8 mouse cellular contexts compared by ENCODE assay signal in genomic region chr11:24077795-24078705, GRCm38 (mm10). TPM values are rescaled to one million over a fixed set of nuclear protein-coding genes. Genes with fewer than 3 reads are reported as not detected.
DNase-seq lines count a peak whose midpoint lies in the region; ATAC-seq and TF ChIP-seq lines count a peak whose summit lies in the region.

Gene Bcl11a, plus strand, starts transcription at chr11:24078056.

- peaks cover 23% of the 10 kb centered on the region for H3K27me3 ChIP-seq in heart, embryonic 13.5 days (replicated peaks)
- peaks cover 25% of the 10 kb centered on the region for H3K27me3 ChIP-seq in lung, embryonic 15.5 days

- no peak for TF ChIP-seq POLR2A in olfactory bulb, adult 2 months (IDR thresholded peaks at IDR 0.05; ENCODE audit: insufficient read depth, low read depth, low read length)

- under 1% methylated on average over 44 of the region's 51 CpGs for WGBS in heart, embryonic 13.5 days
- WGBS in lung, embryonic 15.5 days: under 1% methylated on average over 39 of the region's 51 CpGs
- WGBS in olfactory bulb, adult 2 months: under 1% methylated on average over 40 of the region's 51 CpGs

- peaks cover 33% of the 10 kb centered on the region for H3K4me1 ChIP-seq in heart, embryonic 13.5 days
- H3K4me1 ChIP-seq in lung, embryonic 15.5 days: peaks cover 41% of the 10 kb centered on the region
- H3K4me1 ChIP-seq in olfactory bulb, adult 2 months (ENCODE audit: control insufficient read depth, insufficient read depth, low read length): peaks cover 2% of the 10 kb centered on the region; the same call in 1 of the 2 replicates

- no peaks in the 10 kb centered on the region for H3K9me3 ChIP-seq in heart, embryonic 13.5 days
- no peaks in the 10 kb centered on the region for H3K9me3 ChIP-seq in lung, embryonic 15.5 days

- H3K4me2 ChIP-seq in heart, embryonic 13.5 days: peak within 1 kb of the TSS; percentile 92
- H3K4me2 ChIP-seq in lung, embryonic 15.5 days: peak within 1 kb of the TSS; percentile 93

- H3K27ac ChIP-seq in heart, embryonic 13.5 days (replicated peaks): peak within 1 kb of the TSS; percentile 94
- H3K27ac ChIP-seq in lung, embryonic 15.5 days: peak within 1 kb of the TSS; percentile 94
- H3K27ac ChIP-seq in olfactory bulb, adult 2 months (ENCODE audit: insufficient read depth, low read depth, low read length): peak within 1 kb of the TSS; percentile 99

- TF ChIP-seq CTCF in olfactory bulb, adult 2 months (IDR thresholded peaks at IDR 0.05; ENCODE audit: insufficient read depth, low read depth, low read length): no peak

- H3K36me3 ChIP-seq in heart, embryonic 13.5 days: no peaks in the 10 kb centered on the region
- H3K36me3 ChIP-seq in lung, embryonic 15.5 days: no peaks in the 10 kb centered on the region

- peak within 1 kb of the TSS; percentile 68 for H3K4me3 ChIP-seq in heart, embryonic 13.5 days
- H3K4me3 ChIP-seq in lung, embryonic 15.5 days: peak within 1 kb of the TSS; percentile 71
- peak within 1 kb of the TSS; percentile 78 for H3K4me3 ChIP-seq in olfactory bulb, adult 2 months (ENCODE audit: insufficient read depth, low read depth, low read length)

- peak; percentile 60; the same call in 1 of the 2 replicates for ATAC-seq in heart, embryonic 13.5 days (ENCODE audit: extremely low read depth, insufficient number of reproducible peaks, low FRiP score, low TSS enrichment)
- peak; percentile 77 for ATAC-seq in lung, embryonic 15.5 days (ENCODE audit: borderline replicate concordance, extremely low read depth, low FRiP score, low TSS enrichment)

- DNase-seq in ovary, postnatal 36 days (ENCODE audit: low spot score): peak; percentile 60
- no peak for DNase-seq in ovary, postnatal 14 days (ENCODE audit: low spot score)
- peak; percentile 68 for DNase-seq in c-Kit-positive CD71-positive TER-119-negative erythroid progenitor cells, embryonic 14.5 days (ENCODE audit: low read depth)
- peak; percentile 25 for DNase-seq in kidney, postnatal 14 days
- DNase-seq in urinary bladder, postnatal 25 days (ENCODE audit: low spot score): no peak

- H3K9ac ChIP-seq in heart, embryonic 13.5 days: peak within 1 kb of the TSS; percentile 92
- peak within 1 kb of the TSS; percentile 72 for H3K9ac ChIP-seq in lung, embryonic 15.5 days

RNA-seq across cellular contexts. Expression of gene Bcl11a, which starts in this region (rescaled TPM):
- 15.3 and 15.9 TPM in 2 replicates for polyA plus RNA-seq in heart, embryonic 13.5 days (2015; fragmentation: Nextera tagmentation; extraction: Ambion mirVana)
- 15.4 and 15.8 TPM in 2 replicates for polyA plus RNA-seq in lung, embryonic 15.5 days (2015; fragmentation: Nextera tagmentation; extraction: Ambion mirVana)
- polyA plus RNA-seq in olfactory bulb, adult 2 months (2012; ENCODE audit: insufficient read depth, insufficient read length, low replicate concordance, missing spikeins): 89.4 TPM in 1 of 2 replicates, not detected in the other

Comparison
In these comparisons a context has a peak if more than half of its experiments do, and no peak if none do; other contexts are left out.
1. DNase-seq: peak in ovary, postnatal 36 days (single experiment), c-Kit-positive CD71-positive TER-119-negative erythroid progenitor cells, embryonic 14.5 days (single experiment) and kidney, postnatal 14 days (single experiment); none in ovary, postnatal 14 days (single experiment) and urinary bladder, postnatal 25 days (single experiment).
2. Peak in every context shown above with its lines, with median percentiles within 50 percentile points of each other: H3K27ac ChIP-seq and H3K4me3 ChIP-seq.